Mouse (Mus musculus): ENCODE measurements around the gene Stk10. TPM values are rescaled to one million over a fixed set of nuclear protein-coding genes. Genes with fewer than 3 reads are reported as not detected.

Stk10 gene
- polyA plus RNA-seq, 1 experiment from 2014 or later, result 1.6 TPM

DNA sequence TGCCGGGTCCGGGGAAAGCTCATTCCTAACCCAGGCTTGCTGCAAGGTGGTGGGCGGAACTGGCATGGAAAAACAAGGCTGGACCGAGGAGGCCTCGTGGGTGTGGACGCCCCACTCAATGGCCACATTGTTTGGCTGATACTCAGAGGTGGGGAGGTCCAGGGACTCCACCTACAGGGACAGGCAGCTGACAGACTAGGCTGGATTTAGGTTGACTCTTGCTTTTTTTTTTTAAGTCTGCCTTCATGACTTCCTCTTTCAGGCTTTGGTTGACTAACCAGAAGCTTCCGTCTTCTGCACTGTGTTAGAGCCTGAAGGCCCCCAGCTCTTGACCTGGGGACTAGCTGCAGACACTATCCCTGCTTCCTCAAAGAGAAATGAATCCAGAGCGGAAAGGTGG lies 32.0 kb downstream of the Stk10 start:
- Histone ChIP-seq H3K27me3 (ENCODE audit: control insufficient read depth, insufficient read depth, low read length) (no peaks in the 10 kb centered on the region), H3K9ac (ENCODE audit: low read depth, low read length) (no peak overlapping the region), H3K4me2 (no peak overlapping the region), H3K4me1 (ENCODE audit: control insufficient read depth, insufficient read depth, low read length) (peaks cover 14% of the 10 kb centered on the region), H3K9me3 (replicated peaks; ENCODE audit: control insufficient read depth, low read length) (no peaks in the 10 kb centered on the region), H3K4me3 (ENCODE audit: low read depth, low read length) (no peak overlapping the region), H3K27ac (ENCODE audit: low read depth, low read length) (no peak overlapping the region), H3K36me3 (ENCODE audit: control insufficient read depth, insufficient read depth, low read length) (no peaks in the 10 kb centered on the region)
- no peak for ATAC-seq (replicated peaks; ENCODE audit: insufficient number of reproducible peaks, low FRiP score, low TSS enrichment)
- WGBS (ENCODE audit: insufficient replicate concordance), result 61% methylated on average over 8 of the region's 8 CpGs

DNA sequence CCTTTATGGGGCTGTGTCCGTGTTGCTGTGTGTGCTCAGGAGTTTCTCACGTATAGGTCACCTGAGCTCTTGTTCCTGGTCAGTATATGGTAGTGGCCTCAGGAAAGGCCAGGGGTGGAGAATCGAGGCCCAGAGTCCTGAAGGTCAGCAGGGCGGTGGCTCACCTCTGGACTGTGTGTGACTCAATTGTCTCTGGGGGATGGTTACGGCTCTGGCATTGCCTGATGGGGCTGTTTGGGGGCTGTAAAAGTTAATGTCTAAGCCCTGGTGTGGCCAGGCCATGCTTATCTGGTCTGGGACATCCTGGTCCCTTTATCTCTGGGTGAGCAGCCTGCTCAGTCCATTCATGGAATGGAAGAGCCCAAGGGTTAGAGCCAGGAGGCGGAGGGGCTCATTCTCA lies 33.1 kb downstream of the Stk10 start:
- Histone ChIP-seq H3K4me2 (no peak overlapping the region), H3K36me3 (ENCODE audit: control insufficient read depth, insufficient read depth, low read length) (no peaks in the 10 kb centered on the region), H3K9ac (ENCODE audit: low read depth, low read length) (no peak overlapping the region), H3K9me3 (replicated peaks; ENCODE audit: control insufficient read depth, low read length) (no peaks in the 10 kb centered on the region), H3K27me3 (ENCODE audit: control insufficient read depth, insufficient read depth, low read length) (no peaks in the 10 kb centered on the region), H3K4me3 (ENCODE audit: low read depth, low read length) (no peak overlapping the region), H3K27ac (ENCODE audit: low read depth, low read length) (no peak overlapping the region), H3K4me1 (ENCODE audit: control insufficient read depth, insufficient read depth, low read length) (peaks cover 14% of the 10 kb centered on the region)
- ATAC-seq (replicated peaks; ENCODE audit: insufficient number of reproducible peaks, low FRiP score, low TSS enrichment), result no peak
- WGBS (ENCODE audit: insufficient replicate concordance), result 67% methylated on average over 6 of the region's 6 CpGs

DNA sequence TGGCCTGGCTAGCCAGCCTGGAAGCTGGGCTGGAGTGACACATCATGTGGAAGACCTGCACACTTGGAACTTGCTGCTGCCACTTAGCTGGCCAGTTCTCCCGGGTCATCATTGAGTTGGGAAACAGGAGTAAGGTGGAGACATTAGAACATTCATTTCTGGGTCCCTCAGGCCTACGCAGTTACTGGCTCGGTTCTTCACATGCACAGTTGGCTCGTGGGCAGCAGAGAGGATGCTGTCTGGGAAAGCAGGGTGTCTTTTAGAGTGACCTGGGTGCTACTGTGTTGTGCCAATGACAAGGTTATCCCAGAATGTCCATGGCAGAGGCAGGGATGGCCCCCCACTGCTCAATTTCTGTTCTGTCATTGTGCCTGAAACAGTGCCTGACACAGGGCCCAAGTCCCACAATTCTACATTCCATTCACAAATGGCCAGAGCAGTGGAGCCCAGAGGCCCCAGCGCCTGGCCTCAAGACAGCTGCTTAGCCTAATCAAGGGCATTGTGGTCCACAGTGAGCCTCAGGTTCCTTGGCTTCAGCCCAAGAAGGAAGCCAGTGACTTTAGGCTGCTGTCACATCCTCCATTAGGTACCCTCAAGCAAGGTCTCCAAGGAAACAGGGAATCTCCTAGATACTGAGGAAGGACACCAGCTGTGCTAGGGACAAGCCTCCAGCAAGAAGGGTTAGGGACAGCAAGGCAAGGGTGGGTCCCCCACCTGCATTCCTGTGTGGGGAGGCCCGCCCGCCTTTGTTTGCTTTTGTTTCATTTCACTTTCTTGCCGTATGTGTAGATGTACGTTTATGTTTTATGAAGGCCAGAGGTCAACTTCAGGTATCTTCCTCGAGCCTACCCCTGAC lies 34.1 kb downstream of the Stk10 start:
- no peak overlapping the region for H3K4me3 ChIP-seq (ENCODE audit: low read depth, low read length)
- no peaks in the 10 kb centered on the region for H3K36me3 ChIP-seq (ENCODE audit: control insufficient read depth, insufficient read depth, low read length)
- no peak for ATAC-seq (replicated peaks; ENCODE audit: insufficient number of reproducible peaks, low FRiP score, low TSS enrichment)
- no peaks in the 10 kb centered on the region for H3K9me3 ChIP-seq (replicated peaks; ENCODE audit: control insufficient read depth, low read length)
- H3K9ac ChIP-seq (ENCODE audit: low read depth, low read length), result no peak overlapping the region
- no peaks in the 10 kb centered on the region for H3K27me3 ChIP-seq (ENCODE audit: control insufficient read depth, insufficient read depth, low read length)
- H3K4me2 ChIP-seq, result no peak overlapping the region
- WGBS (ENCODE audit: insufficient replicate concordance), result 83% methylated on average over 10 of the region's 10 CpGs
- H3K27ac ChIP-seq (ENCODE audit: low read depth, low read length), result no peak overlapping the region
- H3K4me1 ChIP-seq (ENCODE audit: control insufficient read depth, insufficient read depth, low read length), result peaks cover 11% of the 10 kb centered on the region

DNA sequence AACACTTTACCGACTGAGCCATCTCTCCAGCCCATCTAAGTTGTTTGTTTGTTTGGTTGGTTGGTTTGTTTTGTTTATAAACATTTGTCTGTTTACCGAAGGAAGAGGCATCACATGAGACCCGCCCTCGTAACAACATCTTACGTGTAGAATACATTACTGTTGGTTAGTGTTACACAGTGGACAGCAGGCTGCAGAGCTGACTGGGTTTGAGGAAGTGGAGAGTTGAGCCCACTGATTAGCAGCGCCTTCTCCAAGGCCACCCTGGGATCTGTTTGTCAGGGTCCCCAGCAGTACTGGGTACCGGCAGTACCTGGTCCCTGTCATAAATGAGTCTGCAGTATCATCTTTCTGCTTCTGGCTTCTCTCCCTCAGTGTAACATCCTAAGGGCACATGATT lies 35.0 kb downstream of the Stk10 start:
- no peaks in the 10 kb centered on the region for H3K27me3 ChIP-seq (ENCODE audit: control insufficient read depth, insufficient read depth, low read length)
- H3K36me3 ChIP-seq (ENCODE audit: control insufficient read depth, insufficient read depth, low read length), result no peaks in the 10 kb centered on the region
- 83% methylated on average over 7 of the region's 7 CpGs for WGBS (ENCODE audit: insufficient replicate concordance)
- H3K4me2 ChIP-seq, result no peak overlapping the region
- H3K9me3 ChIP-seq (replicated peaks; ENCODE audit: control insufficient read depth, low read length), result no peaks in the 10 kb centered on the region
- no peak overlapping the region for H3K4me3 ChIP-seq (ENCODE audit: low read depth, low read length)
- H3K27ac ChIP-seq (ENCODE audit: low read depth, low read length), result no peak overlapping the region
- ATAC-seq (replicated peaks; ENCODE audit: insufficient number of reproducible peaks, low FRiP score, low TSS enrichment), result no peak
- no peak overlapping the region for H3K9ac ChIP-seq (ENCODE audit: low read depth, low read length)
- H3K4me1 ChIP-seq (ENCODE audit: control insufficient read depth, insufficient read depth, low read length), result peaks cover 11% of the 10 kb centered on the region

DNA sequence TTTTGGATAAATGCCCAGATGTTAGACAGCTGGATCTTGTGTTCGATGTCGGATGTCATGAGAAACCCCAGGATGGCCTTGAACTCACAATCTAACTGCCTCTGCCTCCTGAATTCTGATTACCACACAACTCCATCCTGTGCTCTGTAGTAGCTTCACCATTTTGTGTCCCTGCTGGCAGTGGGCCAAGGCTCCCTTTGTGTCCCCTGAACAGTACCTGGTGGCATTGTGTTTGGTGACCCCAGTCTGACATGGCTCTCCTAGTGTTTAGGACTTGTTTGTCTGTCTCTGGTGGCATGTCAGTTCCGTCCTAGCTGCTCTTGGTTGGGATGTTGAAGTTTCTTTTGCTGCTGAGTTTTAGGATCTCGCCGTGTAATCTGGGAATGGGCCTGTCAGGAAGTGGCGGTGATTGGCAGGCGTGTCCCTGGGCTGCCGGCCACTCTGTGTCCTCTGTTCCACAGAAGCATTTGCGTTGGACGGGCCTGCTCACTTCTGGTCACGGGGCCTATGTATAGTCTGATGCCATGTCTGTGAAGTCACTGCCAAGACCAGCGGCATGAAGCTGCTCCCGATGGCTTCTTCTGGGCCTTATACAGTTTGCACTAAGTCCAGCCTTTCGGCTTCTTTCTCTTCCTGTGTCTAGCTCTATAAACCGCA lies 35.7 kb downstream of the Stk10 start:
- Histone ChIP-seq H3K4me2 (no peak overlapping the region), H3K27me3 (ENCODE audit: control insufficient read depth, insufficient read depth, low read length) (no peaks in the 10 kb centered on the region), H3K9me3 (replicated peaks; ENCODE audit: control insufficient read depth, low read length) (no peaks in the 10 kb centered on the region), H3K36me3 (ENCODE audit: control insufficient read depth, insufficient read depth, low read length) (no peaks in the 10 kb centered on the region), H3K4me1 (ENCODE audit: control insufficient read depth, insufficient read depth, low read length) (peaks cover 11% of the 10 kb centered on the region), H3K9ac (ENCODE audit: low read depth, low read length) (no peak overlapping the region), H3K4me3 (ENCODE audit: low read depth, low read length) (no peak overlapping the region), H3K27ac (ENCODE audit: low read depth, low read length) (no peak overlapping the region)
- WGBS (ENCODE audit: insufficient replicate concordance), result 80% methylated on average over 15 of the region's 15 CpGs
- ATAC-seq (replicated peaks; ENCODE audit: insufficient number of reproducible peaks, low FRiP score, low TSS enrichment), result no peak

DNA sequence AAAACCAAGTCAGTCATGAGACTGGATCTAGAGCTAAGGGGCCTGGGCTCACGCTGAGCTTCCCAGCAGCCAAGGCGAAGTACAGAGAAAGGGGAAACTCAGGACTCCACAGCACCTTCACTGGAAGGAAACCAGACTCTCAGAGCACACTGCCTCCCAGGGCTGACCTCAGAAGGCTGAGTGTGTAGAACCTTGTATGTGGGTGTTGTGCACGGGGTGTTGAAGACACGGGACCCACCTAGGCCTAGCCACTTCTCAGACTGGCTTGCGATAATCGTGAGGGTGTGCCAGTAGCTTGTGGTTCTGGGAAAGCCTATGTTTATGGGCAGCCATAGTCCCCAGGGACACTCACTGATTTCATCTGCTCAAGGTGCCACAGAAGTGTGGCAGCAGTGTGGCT lies 38.0 kb downstream of the Stk10 start:
- 81% methylated on average over 6 of the region's 6 CpGs for WGBS (ENCODE audit: insufficient replicate concordance)
- no peak for ATAC-seq (replicated peaks; ENCODE audit: insufficient number of reproducible peaks, low FRiP score, low TSS enrichment)
- H3K36me3 ChIP-seq (ENCODE audit: control insufficient read depth, insufficient read depth, low read length), result no peaks in the 10 kb centered on the region
- no peaks in the 10 kb centered on the region for H3K27me3 ChIP-seq (ENCODE audit: control insufficient read depth, insufficient read depth, low read length)
- no peak overlapping the region for H3K4me3 ChIP-seq (ENCODE audit: low read depth, low read length)
- H3K9me3 ChIP-seq (replicated peaks; ENCODE audit: control insufficient read depth, low read length), result no peaks in the 10 kb centered on the region
- no peak overlapping the region for H3K9ac ChIP-seq (ENCODE audit: low read depth, low read length)
- H3K4me1 ChIP-seq (ENCODE audit: control insufficient read depth, insufficient read depth, low read length), result peaks cover 6% of the 10 kb centered on the region; the same call in 1 of the 2 replicates
- no peak overlapping the region for H3K27ac ChIP-seq (ENCODE audit: low read depth, low read length)
- H3K4me2 ChIP-seq, result no peak overlapping the region

DNA sequence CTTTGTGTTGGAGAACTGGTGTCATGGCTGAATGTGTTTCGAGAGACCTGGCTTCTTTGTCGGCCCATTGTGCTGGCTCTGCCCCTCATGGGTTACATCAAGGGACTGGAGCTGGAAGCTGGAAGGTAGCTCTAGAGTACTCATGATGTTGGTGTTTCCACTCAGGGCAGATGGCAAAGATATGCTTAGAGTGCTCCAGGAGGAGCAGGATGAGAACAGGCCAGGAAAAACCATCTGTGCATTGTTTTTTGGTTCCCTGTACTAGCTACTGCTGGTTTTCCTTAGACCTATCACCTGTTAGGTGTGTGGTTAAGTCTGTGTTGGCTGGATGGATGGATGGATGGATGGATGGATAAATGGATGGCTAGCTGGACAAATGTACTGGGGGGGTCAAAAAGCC lies 40.6 kb downstream of the Stk10 start:
- no peaks in the 10 kb centered on the region for H3K9me3 ChIP-seq (replicated peaks; ENCODE audit: control insufficient read depth, low read length)
- no peak overlapping the region for H3K4me3 ChIP-seq (ENCODE audit: low read depth, low read length)
- H3K27me3 ChIP-seq (ENCODE audit: control insufficient read depth, insufficient read depth, low read length), result no peaks in the 10 kb centered on the region
- H3K4me1 ChIP-seq (ENCODE audit: control insufficient read depth, insufficient read depth, low read length), result no peaks in the 10 kb centered on the region
- 78% methylated on average over 2 of the region's 2 CpGs for WGBS (ENCODE audit: insufficient replicate concordance)
- no peak overlapping the region for H3K9ac ChIP-seq (ENCODE audit: low read depth, low read length)
- no peak for ATAC-seq (replicated peaks; ENCODE audit: insufficient number of reproducible peaks, low FRiP score, low TSS enrichment)
- no peak overlapping the region for H3K4me2 ChIP-seq
- H3K36me3 ChIP-seq (ENCODE audit: control insufficient read depth, insufficient read depth, low read length), result no peaks in the 10 kb centered on the region
- H3K27ac ChIP-seq (ENCODE audit: low read depth, low read length), result no peak overlapping the region

DNA sequence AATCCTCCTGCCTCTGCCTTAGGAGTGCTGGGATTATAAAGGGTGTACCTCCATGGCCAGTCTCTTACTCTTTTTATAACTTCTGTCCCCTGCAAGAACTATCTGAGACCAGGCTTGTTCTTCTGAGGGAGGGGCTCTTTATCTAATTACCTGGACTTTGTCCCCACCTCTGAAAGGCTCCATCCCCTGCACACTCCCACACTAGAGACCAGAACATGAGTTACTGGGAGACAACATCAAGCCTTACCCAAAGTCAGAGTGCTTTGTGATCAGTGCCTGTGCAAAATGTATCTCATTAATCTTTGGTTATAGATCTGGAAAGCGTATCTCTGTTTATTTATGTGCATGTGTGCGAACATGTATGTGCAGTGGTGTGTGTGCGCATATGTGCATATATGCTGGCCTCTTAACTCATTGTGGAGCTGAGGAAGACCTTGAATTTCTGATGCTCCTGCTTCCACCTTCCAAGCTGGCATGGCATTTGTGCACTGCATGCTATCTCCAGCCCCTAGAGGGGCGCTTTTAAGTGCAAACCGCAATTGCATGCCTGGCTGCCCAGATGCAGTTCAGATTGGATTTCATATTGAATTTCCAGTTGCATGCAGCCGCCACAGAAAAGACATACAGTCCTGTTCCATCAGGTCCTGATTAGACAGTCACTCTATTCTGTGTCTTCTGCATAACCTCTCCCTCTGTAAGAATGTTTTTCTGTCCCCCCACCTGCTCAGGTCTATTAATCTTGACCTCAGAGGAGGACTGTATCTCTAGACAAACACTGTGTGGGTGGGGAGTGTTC lies 43.1 kb downstream of the Stk10 start:
- H3K27me3 ChIP-seq (ENCODE audit: control insufficient read depth, insufficient read depth, low read length), result no peaks in the 10 kb centered on the region
- H3K9me3 ChIP-seq (replicated peaks; ENCODE audit: control insufficient read depth, low read length), result no peaks in the 10 kb centered on the region
- ATAC-seq (replicated peaks; ENCODE audit: insufficient number of reproducible peaks, low FRiP score, low TSS enrichment), result no peak
- H3K27ac ChIP-seq (ENCODE audit: low read depth, low read length), result no peak overlapping the region
- H3K4me1 ChIP-seq (ENCODE audit: control insufficient read depth, insufficient read depth, low read length), result no peaks in the 10 kb centered on the region
- no peak overlapping the region for H3K9ac ChIP-seq (ENCODE audit: low read depth, low read length)
- no peaks in the 10 kb centered on the region for H3K36me3 ChIP-seq (ENCODE audit: control insufficient read depth, insufficient read depth, low read length)
- no peak overlapping the region for H3K4me3 ChIP-seq (ENCODE audit: low read depth, low read length)
- no peak overlapping the region for H3K4me2 ChIP-seq
- 88% methylated on average over 6 of the region's 6 CpGs for WGBS (ENCODE audit: insufficient replicate concordance)
